Mouse (Mus musculus) activated CD4-positive, CD25-positive, alpha-beta regulatory T cell, adult 4 months (primary cell): ENCODE results near the gene Ric3. TPM values are rescaled to one million over a fixed set of nuclear protein-coding genes. Genes with fewer than 3 reads are reported as not detected.

Experiments
- ATAC-seq: one replicate; pipeline ENCODE4 v1.8.0; 2017
- polyA plus RNA-seq, 2 experiments: library from polyadenylated mRNA; unstranded; fragments of 100-300 nt; shearing (Covaris generic); gene quantifications; one replicate each; pipeline ENCODE4 v1.2.1; 2017

Ric3 gene
- polyA plus RNA-seq, 2 experiments from 2014 or later, result 0.15 to 0.20 TPM

GRCm38 (mm10) chr7:108993881-108994291 is 89.2 kb downstream of the Ric3 start:
- no peak for ATAC-seq

- no peak for ATAC-seq
Measured at GRCm38 (mm10) chr7:108993230-108993629, 89.9 kb downstream of the Ric3 start.

- ATAC-seq, result peak; percentile 46
Measured at GRCm38 (mm10) chr7:108991207-108991606, 91.9 kb downstream of the Ric3 start.

GRCm38 (mm10) chr7:108985934-108986708 is 97.0 kb downstream of the Ric3 start:
- no peak for ATAC-seq

Other genes with a start within 250 kb of the Ric3 start
- not detected for gene Olfr516, start 232.8 kb downstream of the Ric3 start, polyA plus RNA-seq
- not detected for gene Olfr517, start 211.0 kb downstream of the Ric3 start, polyA plus RNA-seq
- not detected for gene Olfr518, start 198.3 kb downstream of the Ric3 start, polyA plus RNA-seq
- gene Olfr519, start 188.9 kb downstream of the Ric3 start, polyA plus RNA-seq, result not detected
- gene Nlrp10, start 153.2 kb downstream of the Ric3 start, polyA plus RNA-seq, result under 1 TPM; 0.07 to 0.19 TPM
- 10 to 100 TPM; 34.6 to 48.4 TPM for gene Eif3f, start 148.9 kb downstream of the Ric3 start, polyA plus RNA-seq
- gene Tub, start 133.0 kb downstream of the Ric3 start, polyA plus RNA-seq, result under 1 TPM; 0.24 to 0.29 TPM
- not detected for gene Lmo1, start 91.9 kb upstream of the Ric3 start, polyA plus RNA-seq